Mouse (Mus musculus) adrenal gland, postnatal 4 days (tissue): ENCODE measurements at regions not wholly inside any gene's neighbourhood (a gene's known extent, or its start where the extent isn't known, plus 50 kb on each side); places are given as distances from the start of the nearest gene placed in this dataset.

Source experiments
- DNase-seq, 2 experiments: peaks; one replicate each; pipeline ENCODE4 v3.0.0; 2021 to 2022; ENCODE audit warnings: low spot score in 2 of 2, mixed read lengths in 2 of 2

GRCm38 (mm10) chr2:28348453-28348852, 98.1 kb upstream of the Ppp1r26 start:
- no peak for DNase-seq

GRCm38 (mm10) chr2:28349911-28350310, 96.7 kb upstream of the Ppp1r26 start:
- no peak for DNase-seq

- no peak for DNase-seq
Measured at GRCm38 (mm10) chr2:28351445-28351844, 95.2 kb upstream of the Ppp1r26 start.

GRCm38 (mm10) chr2:28352903-28353302, 93.7 kb upstream of the Ppp1r26 start:
- no peak for DNase-seq

- no peak for DNase-seq
Measured at GRCm38 (mm10) chr2:28362199-28362598, 84.4 kb upstream of the Ppp1r26 start.

GRCm38 (mm10) chr2:28364623-28365022, 82.0 kb upstream of the Ppp1r26 start:
- DNase-seq: no peak

GRCm38 (mm10) chr2:28365756-28366155, 80.8 kb upstream of the Ppp1r26 start:
- DNase-seq: no peak

- peak in 1 of 2 experiments; percentile 43 for DNase-seq
Measured at GRCm38 (mm10) chr2:28374838-28375237, 71.8 kb upstream of the Ppp1r26 start.

GRCm38 (mm10) chr2:28377948-28378822, 68.4 kb upstream of the Ppp1r26 start:
- no peak for DNase-seq

- no peak for DNase-seq
Measured at GRCm38 (mm10) chr2:28382051-28382802, 64.4 kb upstream of the Ppp1r26 start.

GRCm38 (mm10) chr2:28384875-28385274, 61.7 kb upstream of the Ppp1r26 start:
- no peak for DNase-seq

- DNase-seq: no peak
Measured at GRCm38 (mm10) chr2:28386784-28387183, 59.8 kb upstream of the Ppp1r26 start.

GRCm38 (mm10) chr2:28387422-28387836, 59.2 kb upstream of the Ppp1r26 start:
- DNase-seq: no peak

- DNase-seq: no peak
Measured at GRCm38 (mm10) chr2:28387926-28388325, 58.7 kb upstream of the Ppp1r26 start.

GRCm38 (mm10) chr2:28389703-28390102, 56.9 kb upstream of the Ppp1r26 start:
- no peak for DNase-seq

- no peak for DNase-seq
Measured at GRCm38 (mm10) chr2:28395391-28395790, 51.2 kb upstream of the Ppp1r26 start.
